Mouse (Mus musculus) liver, embryonic 14.5 days (tissue): ENCODE results near the gene Arid3c.
"Not testable (repeated sequence)": the region's sequence is repeated elsewhere in the genome, so short reads cannot be mapped to it uniquely, and the experiment has no call there.

ENCODE experiments used
- CTCF ChIP-seq: IDR thresholded peaks from 2 replicates; pipeline ENCODE4 v1.5.1; 2016; ENCODE audit warnings: antibody characterized with exemption, low read depth, control low read depth
- EP300 ChIP-seq: IDR thresholded peaks from 2 replicates; pipeline ENCODE4 v1.6.1; 2016; ENCODE audit warnings: antibody characterized with exemption, low read depth

DNA sequence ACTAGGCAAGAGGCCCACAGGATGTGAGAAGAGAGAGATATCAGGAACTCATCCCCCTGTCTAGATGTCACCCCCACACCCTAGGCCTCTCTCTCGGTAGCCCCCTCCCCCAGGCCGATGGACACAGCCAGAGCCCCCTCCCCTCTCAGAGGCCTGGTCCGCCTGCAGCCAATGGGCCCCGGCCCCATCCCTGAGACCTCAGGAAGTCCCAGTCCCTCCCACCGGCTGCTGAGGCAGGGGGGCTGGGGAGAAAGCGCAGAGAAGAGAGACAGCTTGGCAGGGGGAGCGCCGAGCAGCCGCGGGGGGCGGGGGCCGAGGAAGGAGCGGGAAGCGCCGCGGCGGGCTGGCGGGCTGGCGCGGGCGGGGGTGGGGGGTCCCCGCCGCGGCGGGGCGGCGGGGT lies 47.6 kb downstream of the Arid3c start:
- not testable (repeated sequence) for TF ChIP-seq CTCF, EP300
